Mouse (Mus musculus): ENCODE measurements around the gene Pigr. TPM values are rescaled to one million over a fixed set of nuclear protein-coding genes. Genes with fewer than 3 reads are reported as not detected.

Gene Pigr
- polyA plus RNA-seq, 1 experiment: 0.32 TPM

- no peaks in the 10 kb centered on the region for H3K36me3 ChIP-seq (ENCODE audit: control insufficient read depth, insufficient read depth, low read length)
- peaks cover 3% of the 10 kb centered on the region; the same call in 1 of the 2 replicates for H3K4me1 ChIP-seq (ENCODE audit: control insufficient read depth, insufficient read depth, insufficient read length)
- DNase-seq (ENCODE audit: low read depth in 1 of 2, low spot score in 2 of 2): peak; percentile 74 to 79
- no peaks in the 10 kb centered on the region for H3K27me3 ChIP-seq (ENCODE audit: control insufficient read depth, insufficient read depth, low read length)
- H3K4me3 ChIP-seq (ENCODE audit: extremely low read depth, insufficient read depth, insufficient read length): no peak overlapping the region
- TF ChIP-seq POLR2A (IDR thresholded peaks at IDR 0.05; ENCODE audit: low read depth, low read length): no peak
- no peak for TF ChIP-seq CTCF (IDR thresholded peaks at IDR 0.05; ENCODE audit: extremely low read depth, insufficient read depth, insufficient read length, insufficient replicate concordance)
- peak overlapping the region; percentile 36; the same call in 1 of the 2 replicates for H3K27ac ChIP-seq (ENCODE audit: insufficient read depth, low read length)
- 13% methylated on average over 6 of the region's 6 CpGs for WGBS
Observed at GRCm38 (mm10) chr1:130838288-130838687, 11.8 kb downstream of the Pigr start.

GRCm38 (mm10) chr1:130840599-130841379 lies 14.3 kb downstream of the Pigr start:
- H3K4me1 ChIP-seq (ENCODE audit: control insufficient read depth, insufficient read depth, insufficient read length): peaks cover 3% of the 10 kb centered on the region; the same call in 1 of the 2 replicates
- no peaks in the 10 kb centered on the region for H3K36me3 ChIP-seq (ENCODE audit: control insufficient read depth, insufficient read depth, low read length)
- 75% methylated on average over 8 of the region's 8 CpGs for WGBS
- no peak for TF ChIP-seq CTCF (IDR thresholded peaks at IDR 0.05; ENCODE audit: extremely low read depth, insufficient read depth, insufficient read length, insufficient replicate concordance)
- no peaks in the 10 kb centered on the region for H3K27me3 ChIP-seq (ENCODE audit: control insufficient read depth, insufficient read depth, low read length)
- no peak overlapping the region for H3K4me3 ChIP-seq (ENCODE audit: extremely low read depth, insufficient read depth, insufficient read length)
- DNase-seq (ENCODE audit: low read depth in 1 of 2, low spot score in 2 of 2): no peak
- no peak overlapping the region for H3K27ac ChIP-seq (ENCODE audit: insufficient read depth, low read length)

DNA sequence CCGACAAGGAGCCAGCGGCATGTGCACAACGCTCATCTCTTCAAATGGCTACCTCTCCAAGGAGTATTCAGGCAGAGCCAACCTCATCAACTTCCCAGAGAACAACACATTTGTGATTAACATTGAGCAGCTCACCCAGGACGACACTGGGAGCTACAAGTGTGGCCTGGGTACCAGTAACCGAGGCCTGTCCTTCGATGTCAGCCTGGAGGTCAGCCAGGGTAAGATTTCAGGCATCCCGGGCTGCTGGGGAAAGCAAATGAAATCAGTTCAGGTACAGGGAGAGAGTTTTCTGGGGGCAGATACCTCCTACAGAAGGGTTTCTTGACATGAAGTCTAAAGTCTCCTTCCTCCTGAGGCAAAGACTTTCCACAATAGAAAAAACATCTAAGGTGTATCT lies 15.1 kb downstream of the Pigr start:
- Histone ChIP-seq H3K27me3 (ENCODE audit: control insufficient read depth, insufficient read depth, low read length) (no peaks in the 10 kb centered on the region), H3K27ac (ENCODE audit: insufficient read depth, low read length) (no peak overlapping the region), H3K4me1 (ENCODE audit: control insufficient read depth, insufficient read depth, insufficient read length) (peaks cover 3% of the 10 kb centered on the region; the same call in 1 of the 2 replicates), H3K36me3 (ENCODE audit: control insufficient read depth, insufficient read depth, low read length) (no peaks in the 10 kb centered on the region), H3K4me3 (ENCODE audit: extremely low read depth, insufficient read depth, insufficient read length) (no peak overlapping the region)
- TF ChIP-seq POLR2A (IDR thresholded peaks at IDR 0.05; ENCODE audit: low read depth, low read length) (no peak), CTCF (IDR thresholded peaks at IDR 0.05; ENCODE audit: extremely low read depth, insufficient read depth, insufficient read length, insufficient replicate concordance) (no peak)
- 91% methylated on average over 7 of the region's 7 CpGs for WGBS
- no peak for DNase-seq (ENCODE audit: low read depth in 1 of 2, low spot score in 2 of 2)

GRCm38 (mm10) chr1:130844516-130844915 lies 18.0 kb downstream of the Pigr start:
- DNase-seq (ENCODE audit: low read depth in 1 of 2, low spot score in 2 of 2): no peak
- H3K27ac ChIP-seq (ENCODE audit: insufficient read depth, low read length): no peak overlapping the region
- no peak overlapping the region for H3K4me3 ChIP-seq (ENCODE audit: extremely low read depth, insufficient read depth, insufficient read length)
- 94% methylated on average over 7 of the region's 7 CpGs for WGBS
- no peaks in the 10 kb centered on the region for H3K36me3 ChIP-seq (ENCODE audit: control insufficient read depth, insufficient read depth, low read length)
- peaks cover 18% of the 10 kb centered on the region for H3K4me1 ChIP-seq (ENCODE audit: control insufficient read depth, insufficient read depth, insufficient read length)
- H3K27me3 ChIP-seq (ENCODE audit: control insufficient read depth, insufficient read depth, low read length): no peaks in the 10 kb centered on the region
- TF ChIP-seq CTCF (IDR thresholded peaks at IDR 0.05; ENCODE audit: extremely low read depth, insufficient read depth, insufficient read length, insufficient replicate concordance) (no peak), POLR2A (IDR thresholded peaks at IDR 0.05; ENCODE audit: low read depth, low read length) (no peak)

GRCm38 (mm10) chr1:130849530-130850214 lies 23.2 kb downstream of the Pigr start:
- 82% methylated on average over 10 of the region's 10 CpGs for WGBS
- TF ChIP-seq POLR2A (IDR thresholded peaks at IDR 0.05; ENCODE audit: low read depth, low read length) (no peak), CTCF (IDR thresholded peaks at IDR 0.05; ENCODE audit: extremely low read depth, insufficient read depth, insufficient read length, insufficient replicate concordance) (no peak)
- no peaks in the 10 kb centered on the region for H3K27me3 ChIP-seq (ENCODE audit: control insufficient read depth, insufficient read depth, low read length)
- H3K4me3 ChIP-seq (ENCODE audit: extremely low read depth, insufficient read depth, insufficient read length): no peak overlapping the region
- no peak for DNase-seq (ENCODE audit: low read depth in 1 of 2, low spot score in 2 of 2)
- H3K27ac ChIP-seq (ENCODE audit: insufficient read depth, low read length): peak overlapping the region; percentile 93
- no peaks in the 10 kb centered on the region for H3K36me3 ChIP-seq (ENCODE audit: control insufficient read depth, insufficient read depth, low read length)
- H3K4me1 ChIP-seq (ENCODE audit: control insufficient read depth, insufficient read depth, insufficient read length): peaks cover 30% of the 10 kb centered on the region

DNA sequence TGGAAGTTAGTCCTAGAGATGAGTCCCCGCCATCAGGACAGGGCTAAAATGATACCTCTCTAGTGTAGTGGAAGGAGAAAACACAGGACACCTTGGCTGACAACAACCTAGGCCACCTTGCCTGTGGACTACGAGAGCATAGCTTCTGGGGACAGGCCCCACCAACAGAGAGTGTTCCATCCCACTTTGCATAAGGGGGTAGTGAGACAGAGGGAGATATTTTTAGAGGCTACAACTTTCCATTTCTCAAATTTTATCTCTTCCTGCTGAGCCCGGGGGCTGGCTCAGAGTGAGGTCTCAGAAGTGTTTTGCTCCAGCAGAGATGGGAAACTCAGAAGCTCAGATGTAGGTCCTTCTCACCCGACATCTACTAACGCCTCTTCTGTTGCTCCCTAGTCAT lies 23.9 kb downstream of the Pigr start:
- WGBS: 30% methylated on average over 5 of the region's 5 CpGs
- H3K27ac ChIP-seq (ENCODE audit: insufficient read depth, low read length): peak overlapping the region; percentile 97
- H3K4me3 ChIP-seq (ENCODE audit: extremely low read depth, insufficient read depth, insufficient read length): peak overlapping the region; percentile 24; the same call in 1 of the 2 replicates

More for the DNA sequence above, 23.9 kb downstream of the Pigr start:
- H3K27me3 ChIP-seq (ENCODE audit: control insufficient read depth, insufficient read depth, low read length): no peaks in the 10 kb centered on the region
- H3K4me1 ChIP-seq (ENCODE audit: control insufficient read depth, insufficient read depth, insufficient read length): peaks cover 30% of the 10 kb centered on the region
- peak; percentile 70 to 72 for DNase-seq (ENCODE audit: low read depth in 1 of 2, low spot score in 2 of 2)
- no peaks in the 10 kb centered on the region for H3K36me3 ChIP-seq (ENCODE audit: control insufficient read depth, insufficient read depth, low read length)
- TF ChIP-seq POLR2A (IDR thresholded peaks at IDR 0.05; ENCODE audit: low read depth, low read length): peak; percentile 19; the same call in 1 of the 2 replicates
- no peak for TF ChIP-seq CTCF (IDR thresholded peaks at IDR 0.05; ENCODE audit: extremely low read depth, insufficient read depth, insufficient read length, insufficient replicate concordance)

Data from spleen, adult 2 months (tissue).